Mouse (Mus musculus) lung, postnatal 0 days (tissue): ENCODE data around the gene 4930522L14Rik.
"Not testable (repeated sequence)": the region's sequence is repeated elsewhere in the genome, so short reads cannot be mapped to it uniquely, and the experiment has no call there.

Experiments used
- CTCF ChIP-seq: IDR thresholded peaks from 2 replicates; pipeline ENCODE4 v1.5.1; 2016; ENCODE audit warnings: antibody characterized with exemption, mild to moderate bottlenecking
- EP300 ChIP-seq: IDR thresholded peaks from 2 replicates; pipeline ENCODE4 v1.6.1; 2016; ENCODE audit warnings: antibody characterized with exemption, mild to moderate bottlenecking, control low read depth

DNA sequence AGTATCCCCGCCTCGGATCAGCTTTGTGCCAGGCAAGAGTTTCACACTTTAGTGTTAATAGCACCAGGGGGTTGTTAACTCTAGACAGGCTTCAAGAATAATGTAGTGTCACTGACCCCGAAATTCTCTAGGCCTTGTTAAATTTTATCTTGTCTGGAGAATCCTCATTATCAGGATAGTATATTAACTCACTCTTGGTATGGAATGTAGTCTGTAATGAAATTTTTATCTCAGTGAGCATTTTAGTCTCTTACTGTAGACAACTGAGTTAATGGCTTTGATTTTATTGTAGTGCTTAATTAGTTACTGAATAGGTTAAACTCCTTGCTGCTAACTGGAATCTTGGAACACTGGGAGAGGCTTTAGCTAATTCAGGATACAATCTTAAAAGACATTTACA lies 34.3 kb downstream of the 4930522L14Rik start:
- TF ChIP-seq CTCF, EP300: not testable (repeated sequence)
